Mouse (Mus musculus) lung, postnatal 4 days (tissue): ENCODE measurements at regions not wholly inside any gene's neighbourhood (a gene's known extent, or its start where the extent isn't known, plus 50 kb on each side); places are given as distances from the start of the nearest gene placed in this dataset.

Experiments
- DNase-seq, 2 experiments: peaks; one replicate each; pipeline ENCODE4 v3.0.0; 2021

DNA sequence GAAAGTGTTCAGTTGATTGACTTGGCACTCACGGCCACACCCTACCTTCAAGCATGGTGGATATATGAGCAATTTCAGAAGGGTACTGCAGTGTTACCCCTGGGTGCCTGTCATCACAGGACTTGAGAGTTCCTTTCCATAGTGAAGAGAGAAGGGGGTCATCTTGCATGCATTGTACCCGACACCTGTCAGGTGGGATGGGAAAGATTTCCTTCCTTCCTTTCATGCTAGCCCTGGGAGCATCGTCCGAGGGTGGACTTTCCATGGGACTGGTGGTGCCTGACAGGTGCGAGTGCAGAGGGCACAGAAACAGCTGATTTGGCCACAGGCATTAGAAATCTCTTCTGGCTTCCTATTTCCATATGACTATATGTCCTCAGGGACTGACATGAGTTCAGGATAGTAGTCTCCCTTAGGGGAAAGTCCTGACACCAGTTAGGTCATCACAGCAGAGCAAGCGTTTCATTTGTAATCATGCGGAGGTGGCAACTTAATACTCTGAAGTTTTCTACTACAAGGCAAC is 342.1 kb upstream of the Id2 start:
- DNase-seq: no peak

DNA sequence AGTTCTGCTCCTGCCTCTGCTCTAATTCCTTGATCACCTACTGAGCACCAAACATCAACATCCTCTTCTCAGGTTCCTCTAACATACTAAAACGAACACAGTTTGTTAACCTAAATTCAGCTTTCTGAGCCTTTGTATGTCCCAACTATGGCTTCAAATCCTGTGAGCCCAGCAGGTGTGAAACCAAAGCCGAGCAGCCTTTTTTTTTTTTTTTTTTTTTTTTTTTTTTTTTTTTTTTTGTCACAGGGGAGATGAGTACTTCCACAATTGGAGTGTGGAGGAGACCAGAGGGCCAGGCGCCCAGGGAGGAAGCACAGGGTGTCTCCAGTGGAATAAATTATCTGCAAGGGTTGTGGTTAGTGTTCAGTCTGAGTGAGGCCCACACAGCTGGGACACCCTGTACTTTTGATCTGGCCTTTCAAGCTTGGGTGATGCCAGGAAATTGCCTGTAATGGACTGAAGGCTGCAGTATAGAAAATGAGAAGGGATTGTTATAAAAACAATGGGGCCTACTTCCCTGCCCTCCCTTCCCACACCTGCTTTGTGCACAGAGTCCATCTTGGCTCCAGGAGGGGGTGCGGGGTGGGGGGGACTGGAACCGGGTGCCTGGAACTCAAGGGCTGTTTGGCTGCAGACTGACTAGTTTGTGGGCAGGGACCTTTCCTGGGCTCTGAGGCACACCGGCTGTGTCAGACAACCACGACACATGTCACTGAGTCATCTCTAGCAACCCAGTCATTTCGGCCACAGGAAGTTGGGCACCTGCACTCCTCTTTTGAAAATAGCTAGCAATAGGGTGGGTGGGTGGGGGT is 341.5 kb upstream of the Id2 start:
- no peak for DNase-seq

DNA sequence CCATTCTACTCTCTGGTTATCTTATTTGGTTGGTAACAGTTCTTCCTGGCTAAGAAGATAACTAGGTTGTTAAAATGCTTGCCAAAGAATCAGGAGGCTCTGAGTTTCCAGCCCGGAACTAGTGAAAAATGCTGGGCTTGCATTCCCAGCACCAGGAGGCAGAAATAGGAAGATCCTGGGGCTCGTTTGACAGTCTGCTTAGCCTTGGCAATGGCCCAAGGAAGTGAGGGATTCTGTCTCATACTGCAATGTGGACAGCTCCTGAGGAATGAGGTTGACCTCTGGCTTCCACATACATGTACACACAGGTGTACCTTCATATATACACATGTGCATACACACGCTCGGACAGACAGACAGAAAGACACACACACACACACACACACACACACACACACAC is 340.6 kb upstream of the Id2 start:
- no peak for DNase-seq

DNA sequence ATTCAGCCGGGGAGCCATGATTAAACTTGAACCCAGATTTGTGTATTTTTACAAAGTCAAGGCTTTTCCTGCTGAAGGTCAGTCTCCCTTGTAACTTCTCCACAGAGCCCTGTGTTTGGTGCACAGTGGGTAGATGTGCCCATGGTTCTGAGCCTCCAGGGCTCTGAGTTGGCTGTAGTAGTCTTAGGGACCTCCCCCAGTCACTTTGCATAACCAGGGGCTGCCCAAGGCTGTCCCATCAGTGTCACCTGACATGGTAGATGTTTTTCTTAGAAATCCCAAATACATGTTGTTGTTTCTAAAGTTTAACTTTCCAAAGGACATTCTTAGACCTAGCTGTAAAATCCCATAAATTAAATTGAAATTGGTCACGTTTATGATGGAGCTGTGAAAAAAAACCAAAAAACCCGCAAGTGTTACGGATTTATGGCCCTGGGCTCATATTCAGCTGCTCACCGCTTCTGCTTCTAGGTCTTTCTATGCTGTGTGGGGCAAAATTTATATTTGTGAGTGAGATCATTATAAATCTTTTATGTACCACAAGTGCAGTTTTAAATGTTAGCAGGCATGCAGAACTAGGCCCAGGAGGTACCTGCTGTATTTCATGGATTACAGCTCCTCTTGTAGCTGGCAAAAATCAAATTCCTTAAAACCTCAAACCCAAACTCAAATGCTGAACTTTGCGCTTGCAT is 339.4 kb upstream of the Id2 start:
- no peak for DNase-seq

DNA sequence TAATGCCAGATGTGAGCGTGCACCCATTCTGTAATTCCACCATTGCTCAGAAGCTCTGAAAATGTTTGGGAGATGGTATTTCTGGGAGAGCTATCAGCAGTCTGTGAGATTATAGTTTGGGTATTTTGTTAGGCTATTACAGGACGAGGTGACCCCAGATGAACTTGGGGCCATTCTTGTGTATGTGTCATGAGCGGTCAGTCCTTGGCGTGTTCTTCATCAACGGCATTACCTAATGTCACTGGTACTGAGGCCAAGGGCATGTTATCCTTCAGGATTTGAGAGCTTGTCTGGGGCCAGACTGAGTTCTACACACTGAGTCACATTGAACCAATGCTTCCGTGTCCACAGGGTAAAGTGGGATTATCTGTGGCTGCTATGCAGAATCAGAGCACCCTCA is 335.9 kb upstream of the Id2 start:
- DNase-seq: no peak

DNA sequence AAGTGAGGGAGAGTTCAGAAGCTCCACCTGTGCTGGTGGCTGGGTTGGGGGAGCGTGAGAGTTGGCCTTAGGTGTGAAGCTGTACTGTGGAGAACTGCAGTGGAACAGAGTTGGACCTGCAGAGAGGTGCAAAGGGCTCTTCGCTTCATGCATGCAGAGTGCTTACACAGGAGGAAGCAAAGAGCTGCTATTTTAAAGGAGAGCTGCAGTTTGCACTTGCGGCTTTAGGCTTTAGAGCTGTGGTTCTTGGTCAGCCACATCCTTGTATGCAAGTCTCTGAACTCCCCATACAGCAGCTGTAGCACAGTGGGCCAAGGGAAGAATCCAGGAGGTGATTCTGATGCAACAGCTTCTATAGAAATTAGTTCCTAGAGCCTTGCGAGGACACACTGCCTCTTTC is 334.0 kb upstream of the Id2 start:
- no peak for DNase-seq

DNA sequence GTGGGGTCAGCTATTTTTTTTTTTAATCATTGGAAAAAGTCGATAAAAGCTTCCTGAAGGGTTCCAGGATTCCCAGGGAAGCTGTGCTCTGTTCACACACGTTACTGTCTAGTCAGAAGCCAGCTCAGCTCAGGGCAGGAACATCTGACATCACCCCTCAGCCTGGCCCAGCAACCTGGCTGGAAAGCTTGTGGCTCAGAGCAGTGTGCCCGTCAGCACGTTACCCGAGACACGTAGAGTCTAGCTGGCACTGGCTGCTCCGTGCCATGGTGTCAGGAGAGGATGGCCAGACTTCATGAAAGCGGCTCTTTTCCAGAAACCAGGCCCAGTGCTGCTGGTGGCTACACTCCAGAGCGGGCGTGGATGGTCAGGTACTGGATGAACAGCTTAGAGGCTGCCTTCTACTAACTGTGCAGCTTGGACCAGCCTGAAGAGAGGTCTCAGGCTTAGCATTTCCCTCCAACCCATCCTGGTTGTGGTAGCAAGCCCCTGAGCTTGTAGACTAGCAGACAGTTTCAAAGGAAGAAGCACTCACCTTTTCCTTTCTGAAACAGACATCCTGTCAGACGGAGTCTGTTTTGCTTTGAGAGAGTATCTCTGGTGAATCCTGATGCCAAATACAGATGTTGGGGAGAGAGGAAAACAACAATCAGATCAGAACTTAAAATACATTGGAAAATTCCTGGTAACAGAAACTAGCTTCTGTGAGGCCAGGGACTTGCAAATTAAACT is 331.1 kb upstream of the Id2 start:
- DNase-seq: no peak

DNA sequence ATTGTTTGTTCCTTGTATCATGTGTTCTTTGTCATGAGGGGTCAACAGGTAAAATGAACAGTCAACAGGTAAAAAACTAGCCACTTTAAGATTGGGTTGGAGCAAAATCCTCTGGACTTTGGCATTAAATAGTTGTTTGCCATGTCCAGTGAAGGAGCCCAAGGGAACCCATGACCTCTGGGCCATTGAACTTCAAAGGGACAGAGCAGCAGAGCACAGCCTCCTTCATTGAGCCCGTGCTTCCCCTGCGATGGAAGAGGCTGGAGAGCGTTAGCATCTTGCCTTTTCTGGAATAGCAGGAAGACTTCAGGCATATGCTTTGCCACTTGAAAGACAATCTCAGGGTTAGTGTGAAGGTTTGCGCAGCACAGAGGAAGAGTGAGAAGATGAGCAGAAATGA is 320.4 kb upstream of the Id2 start:
- DNase-seq: no peak

DNA sequence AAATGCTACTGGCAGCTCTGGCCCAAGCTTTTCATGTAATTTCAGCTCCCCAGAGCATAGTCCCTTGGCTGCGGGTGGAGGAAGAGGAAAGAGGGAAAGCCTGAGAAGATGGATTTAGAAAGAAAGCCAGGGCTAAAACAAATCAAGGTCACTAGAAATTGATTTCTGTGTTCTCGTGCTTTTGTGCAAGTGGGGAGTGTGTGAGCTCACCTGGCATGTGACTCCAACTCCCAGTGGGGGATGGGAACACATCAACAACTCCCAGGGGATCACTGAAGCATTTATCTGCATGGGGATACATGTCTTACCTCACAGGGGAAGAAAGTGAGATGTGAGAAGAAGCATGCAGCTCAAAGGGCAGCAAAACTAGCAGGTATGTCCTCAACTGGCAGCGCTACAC is 319.6 kb upstream of the Id2 start:
- no peak for DNase-seq

DNA sequence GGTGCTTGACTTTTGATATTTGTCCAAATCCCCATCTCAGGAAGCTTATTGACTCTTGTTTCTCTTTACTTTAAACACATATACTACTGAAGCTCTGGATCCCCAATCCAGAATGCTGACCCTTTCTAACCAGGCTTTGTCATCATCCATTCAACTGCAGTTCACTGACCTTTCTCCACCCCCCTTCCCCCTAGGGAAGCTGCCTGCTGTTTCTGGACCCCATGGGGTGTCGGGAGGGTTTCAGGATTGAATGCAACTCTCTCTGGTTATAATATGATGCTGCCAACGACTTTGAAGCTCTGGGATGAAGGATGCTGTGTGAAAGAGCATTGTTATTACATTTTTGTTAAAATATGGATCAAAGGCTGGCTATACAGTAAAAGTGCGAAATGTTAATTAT is 318.7 kb upstream of the Id2 start:
- no peak for DNase-seq

DNA sequence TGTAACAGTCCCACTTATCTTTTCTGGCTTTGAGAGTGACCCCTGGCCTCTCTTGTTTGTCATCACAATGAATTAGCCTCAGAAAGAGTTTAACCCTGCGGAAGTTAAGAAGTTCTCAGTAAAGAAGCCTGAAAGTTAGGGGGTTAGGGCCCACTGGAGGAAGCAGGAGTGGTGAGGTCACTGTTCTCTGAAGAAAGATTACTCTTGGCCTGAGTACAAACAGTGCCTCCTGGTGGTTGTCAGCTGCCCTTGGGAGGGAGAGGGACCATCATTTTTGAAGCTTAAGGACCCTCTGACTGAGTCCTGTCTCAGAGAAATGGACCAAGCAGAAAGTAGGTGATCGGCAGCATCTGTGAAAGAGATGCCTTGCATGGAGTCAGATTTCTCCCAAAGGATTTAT is 318.3 kb upstream of the Id2 start:
- DNase-seq: peak; percentile 40 to 65

DNA sequence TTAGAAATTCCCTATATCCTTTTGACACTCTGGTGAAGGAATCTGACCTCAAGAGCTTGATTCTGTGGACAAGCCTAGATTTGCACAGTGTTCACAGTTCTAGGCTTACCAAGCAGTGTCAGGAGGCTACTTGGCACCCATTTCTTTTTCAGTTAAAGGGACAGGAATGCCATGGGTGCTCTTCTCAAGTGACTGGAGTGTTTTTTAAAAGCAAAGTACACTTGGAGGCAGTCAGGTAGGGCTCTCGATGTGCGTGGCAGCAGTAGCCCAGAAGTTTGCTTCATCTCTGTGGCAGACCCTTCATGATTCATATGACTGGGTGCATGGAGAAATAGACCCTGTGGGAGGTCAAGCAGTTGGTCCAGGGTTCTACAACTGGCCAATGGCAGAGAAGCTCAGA is 310.4 kb upstream of the Id2 start:
- DNase-seq: peak in 1 of 2 experiments; percentile 32

DNA sequence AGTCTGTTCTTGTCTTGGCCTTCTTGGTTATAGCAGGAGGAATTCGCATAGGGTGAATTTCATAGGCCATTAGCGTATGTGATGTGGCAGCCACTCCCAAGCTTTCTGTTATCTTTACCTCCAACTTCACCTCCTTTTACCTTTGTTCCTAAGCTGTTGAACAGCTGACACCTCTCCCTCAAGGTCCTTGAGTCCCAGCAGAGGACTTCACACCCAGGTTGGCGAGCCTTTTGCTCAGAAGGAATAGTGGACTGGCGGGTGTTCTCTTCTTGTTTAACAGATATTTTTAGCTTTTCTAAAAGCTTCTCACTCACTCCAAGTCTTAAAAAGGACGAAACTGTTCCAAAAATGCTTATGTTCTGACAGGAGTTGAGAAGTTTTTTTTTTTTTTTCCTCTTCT is 303.4 kb upstream of the Id2 start:
- DNase-seq: no peak

DNA sequence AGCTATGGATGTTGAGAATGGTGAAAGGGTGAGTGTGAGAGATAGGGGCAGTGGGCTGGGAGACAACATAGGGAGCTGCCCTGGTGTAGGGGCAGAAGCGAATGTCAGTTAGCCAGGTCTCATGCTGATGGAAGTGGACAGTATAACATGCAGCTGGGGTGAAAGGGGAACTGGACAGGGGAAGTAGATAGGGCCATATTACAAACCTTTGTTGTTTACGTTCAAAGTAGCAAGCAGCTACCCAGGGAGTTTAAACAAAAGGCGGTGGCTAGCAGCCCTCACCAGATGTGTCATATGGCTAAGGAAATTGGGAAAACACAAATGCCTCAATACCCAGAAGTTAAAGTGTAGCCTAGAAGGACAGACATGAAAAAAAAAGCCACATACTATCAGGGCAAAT is 301.8 kb upstream of the Id2 start:
- no peak for DNase-seq

DNA sequence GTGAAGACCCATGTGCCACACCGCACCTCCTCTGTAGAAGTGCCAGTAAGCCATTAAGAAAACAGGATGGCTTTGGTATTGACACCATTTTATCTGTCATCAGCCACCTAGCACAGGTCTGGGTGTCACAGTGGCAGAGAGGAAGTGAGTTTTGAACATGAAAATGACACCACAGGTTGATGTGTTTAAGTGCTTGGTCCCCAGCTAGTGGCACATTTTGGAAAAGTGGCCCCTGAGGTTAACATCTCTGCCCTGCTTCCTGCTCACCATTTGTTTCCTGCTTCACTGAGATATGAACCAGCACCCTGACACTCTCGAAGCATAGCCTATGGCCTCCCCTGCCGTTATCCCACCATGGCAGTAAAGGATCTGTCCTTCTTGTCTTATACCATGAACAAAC is 297.4 kb upstream of the Id2 start:
- no peak for DNase-seq

DNA sequence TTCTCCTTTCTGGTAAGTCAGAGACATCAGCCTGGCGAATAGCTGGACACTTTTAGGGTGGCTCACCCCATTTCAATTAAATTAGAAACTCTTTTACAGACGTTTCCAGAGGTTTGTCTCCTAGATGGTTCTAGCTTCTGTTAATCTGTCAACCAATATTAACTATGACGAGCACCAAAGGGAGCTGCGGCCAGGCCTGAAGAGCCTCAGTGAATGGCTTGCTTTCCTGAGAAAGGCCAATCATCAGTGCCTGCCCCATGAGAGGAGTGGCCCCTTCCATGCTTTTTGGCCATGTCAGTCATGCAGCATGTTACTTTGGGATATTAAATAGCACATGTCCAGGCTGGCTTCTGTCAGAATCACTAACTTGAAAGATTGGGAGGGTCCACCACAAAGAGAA is 296.6 kb upstream of the Id2 start:
- DNase-seq: no peak

DNA sequence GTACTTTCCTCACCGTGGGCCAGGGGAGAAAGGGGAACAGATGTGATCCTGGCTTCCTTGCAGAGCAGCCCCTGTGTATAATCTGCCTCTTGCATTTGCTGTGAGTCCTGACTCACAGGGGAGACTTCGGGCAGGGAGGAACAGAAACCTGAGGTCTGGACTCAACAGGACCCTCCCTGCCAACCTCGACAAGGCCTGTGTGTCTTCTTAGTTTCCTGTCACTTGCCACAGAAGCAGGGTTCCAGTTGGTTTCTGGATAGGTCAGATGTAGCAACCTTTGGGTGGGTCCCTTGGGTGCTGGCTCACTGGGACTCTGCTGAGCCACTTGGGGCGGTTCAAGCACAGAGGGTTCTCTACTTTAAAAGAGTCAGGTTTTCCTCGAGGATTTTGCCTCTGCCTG is 292.3 kb upstream of the Id2 start:
- DNase-seq: peak; percentile 36 to 48

DNA sequence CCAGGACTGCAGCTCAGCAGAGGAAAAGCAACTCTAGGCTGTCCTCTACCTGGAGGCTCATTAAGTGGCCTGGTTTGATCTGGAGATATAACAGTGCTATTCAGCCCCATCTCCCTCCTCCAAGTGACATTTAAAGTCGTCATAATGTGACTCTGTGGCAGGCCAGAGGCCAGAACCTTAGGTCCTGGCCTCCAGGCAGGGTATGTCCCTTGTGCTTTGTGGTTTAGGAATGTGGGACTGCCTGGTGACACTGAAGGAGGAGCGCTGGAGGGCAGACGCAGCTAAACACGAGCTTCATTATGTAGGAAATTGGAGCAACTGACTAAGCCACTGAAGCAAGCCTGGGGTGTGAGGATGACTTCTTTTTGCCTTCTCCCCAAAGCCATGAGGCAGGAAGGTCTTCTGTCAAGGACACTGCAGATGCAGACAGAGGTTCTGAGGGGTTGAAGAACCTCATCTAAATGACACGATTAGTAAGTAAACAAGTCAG is 290.9 kb upstream of the Id2 start:
- DNase-seq: no peak

DNA sequence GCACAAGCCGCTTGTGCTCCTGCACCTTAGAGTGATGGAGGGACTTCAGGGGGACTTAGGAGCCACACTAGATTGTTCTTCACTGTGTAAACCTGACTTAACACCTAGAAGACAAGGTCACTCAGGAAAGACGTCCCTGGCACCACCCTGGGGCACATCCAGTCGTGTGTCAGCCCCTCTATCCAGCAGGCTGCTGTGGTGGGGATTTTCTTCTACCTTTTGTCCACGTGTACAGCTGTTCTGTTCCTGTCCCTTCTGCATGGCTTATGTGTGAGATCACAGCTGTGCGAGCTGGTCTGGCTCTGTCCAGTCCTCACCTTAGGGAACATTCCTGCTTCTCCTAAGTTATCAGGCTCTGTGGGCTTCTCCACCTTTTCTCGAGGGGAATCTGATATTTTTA is 286.0 kb upstream of the Id2 start:
- no peak for DNase-seq

DNA sequence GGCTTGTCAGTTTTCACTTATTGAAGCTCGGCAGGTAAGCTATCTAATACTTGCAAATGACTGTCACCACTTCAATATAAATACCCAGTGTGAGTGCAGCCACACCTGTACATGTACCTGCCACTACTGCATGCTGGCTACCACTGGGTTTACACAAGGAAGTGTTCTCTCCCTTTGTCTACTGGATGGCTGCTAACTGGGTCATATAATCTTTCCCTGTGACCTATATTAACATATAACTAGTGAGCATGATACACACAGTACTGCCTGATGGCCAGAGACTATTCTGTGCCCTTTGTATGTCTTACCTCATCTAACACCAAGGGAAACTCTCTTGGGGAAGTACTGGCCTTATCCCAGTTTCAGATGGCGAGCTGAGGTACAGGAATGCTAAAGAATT is 285.5 kb upstream of the Id2 start:
- DNase-seq: no peak

DNA sequence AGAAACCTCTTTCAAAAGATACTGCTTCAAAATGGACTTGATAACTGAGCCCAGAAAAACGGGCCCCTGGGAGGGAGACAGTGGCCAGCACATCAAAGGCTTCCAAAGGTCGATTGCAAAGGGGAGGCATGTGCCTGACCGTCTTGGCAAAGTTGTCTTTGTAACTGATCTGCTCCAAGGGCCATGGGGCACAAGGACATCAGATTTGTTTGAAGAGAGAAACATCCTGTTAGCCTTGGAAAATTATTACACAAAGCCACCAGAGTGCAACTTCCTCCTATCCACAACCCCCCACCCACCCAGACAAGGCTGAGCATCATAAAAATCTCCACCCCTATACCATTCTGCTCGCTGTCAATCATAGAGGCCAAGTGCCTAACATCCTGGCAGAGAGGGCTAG is 284.7 kb upstream of the Id2 start:
- no peak for DNase-seq

DNA sequence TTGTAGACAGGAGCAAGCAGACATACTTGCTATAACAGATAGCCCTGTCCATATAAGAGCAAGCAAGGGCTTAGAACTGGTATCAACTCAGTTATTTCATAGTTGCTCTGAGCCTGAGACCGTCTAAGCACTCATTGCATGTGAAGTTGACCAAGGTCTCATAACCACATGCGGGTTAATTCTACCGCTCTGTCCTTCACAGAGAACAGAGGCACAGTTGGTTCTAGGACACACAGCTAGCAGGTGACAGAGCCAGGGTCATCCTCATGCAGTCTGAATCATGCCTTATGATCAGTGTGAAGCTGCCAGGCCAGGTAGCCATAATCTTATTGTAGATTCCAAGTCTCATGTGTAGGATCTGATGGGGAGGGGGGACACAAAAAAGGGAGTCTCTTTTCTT is 283.1 kb upstream of the Id2 start:
- no peak for DNase-seq

DNA sequence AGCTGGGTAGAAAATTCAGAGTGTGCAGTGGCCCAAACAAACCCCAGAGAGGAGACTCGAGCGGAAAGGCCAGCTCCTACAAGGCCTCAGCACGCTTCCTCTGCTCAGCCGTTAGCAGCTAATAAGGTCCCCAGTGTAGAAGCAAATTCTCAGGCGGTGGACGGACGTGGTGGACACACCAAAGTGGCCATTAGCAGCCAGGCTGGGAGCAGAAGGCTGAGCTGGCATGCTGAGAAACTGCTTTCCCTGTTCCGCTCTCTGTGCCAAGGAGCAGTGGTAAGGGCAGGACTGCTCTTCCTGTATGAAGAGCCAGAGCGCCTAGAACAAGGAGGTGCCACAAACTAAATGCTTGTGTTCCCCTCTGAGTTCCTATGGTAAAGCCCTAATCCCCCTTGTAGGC is 282.1 kb upstream of the Id2 start:
- no peak for DNase-seq
